Mouse (Mus musculus): ENCODE measurements at regions not wholly inside any gene's neighbourhood (a gene's known extent, or its start where the extent isn't known, plus 50 kb on each side); places are given as distances from the start of the nearest gene placed in this dataset.

DNA sequence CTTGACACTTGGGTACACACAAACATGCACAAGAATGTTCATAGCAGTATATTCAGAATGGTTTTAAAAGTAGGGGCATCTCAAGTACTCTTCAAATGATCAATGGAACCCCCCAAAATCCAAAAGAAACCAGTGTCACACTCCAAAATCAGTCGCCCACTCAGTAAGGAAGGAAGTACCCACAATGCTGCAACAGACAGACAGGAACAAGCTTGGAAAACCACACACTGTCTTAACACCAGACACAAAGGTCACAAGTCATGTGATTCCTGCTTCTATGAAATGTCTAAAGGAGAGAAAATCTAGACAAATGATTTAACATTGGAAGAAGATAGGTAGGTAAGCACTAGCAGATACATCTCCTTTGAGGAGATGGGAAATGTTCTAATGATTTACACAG is 346.9 kb downstream of the Sox4 start:
- H3K9me3 ChIP-seq (ENCODE audit: low read length) = no peaks in the 10 kb centered on the region
- ATAC-seq = no peak
- no peak overlapping the region for H3K27ac ChIP-seq
- no peaks in the 10 kb centered on the region for H3K4me1 ChIP-seq (ENCODE audit: insufficient read depth, low read length)
- TF ChIP-seq CTCF (IDR thresholded peaks at IDR 0.05; ENCODE audit: low read depth) = no peak
- no peaks in the 10 kb centered on the region for H3K27me3 ChIP-seq (ENCODE audit: insufficient read depth, low read length)
- no peak overlapping the region for H3K9ac ChIP-seq (replicated peaks; ENCODE audit: low read length)
- WGBS = 98% methylated on average over 1 of the region's 1 CpGs
- H3K4me3 ChIP-seq (ENCODE audit: low read length) = no peak overlapping the region
- no peak for DNase-seq (ENCODE audit: low spot score)
- H3K4me2 ChIP-seq (ENCODE audit: low read depth, low read length) = no peak overlapping the region
- H3K36me3 ChIP-seq (ENCODE audit: insufficient read depth, low read length) = no peaks in the 10 kb centered on the region

DNA sequence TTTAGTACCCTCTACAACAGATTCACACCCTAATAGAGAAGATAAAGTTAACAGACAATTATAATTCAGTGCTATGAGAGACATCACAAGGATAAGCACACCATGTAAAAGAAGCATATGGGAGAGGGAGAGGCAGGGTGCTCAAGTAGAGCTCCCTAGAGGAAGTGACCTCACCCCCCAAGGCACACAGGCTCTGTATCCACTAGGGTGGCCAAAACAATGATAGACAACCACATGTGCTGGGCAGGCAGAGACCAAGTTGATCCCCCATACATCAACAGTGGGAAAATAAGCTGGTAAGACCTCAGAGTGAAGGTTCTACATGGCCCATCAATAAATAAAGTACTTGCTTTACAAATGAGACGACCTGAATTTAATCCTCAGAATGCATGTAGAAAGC is 347.7 kb downstream of the Sox4 start:
- Histone ChIP-seq H3K4me3 (ENCODE audit: low read length) (no peak overlapping the region), H3K4me1 (ENCODE audit: insufficient read depth, low read length) (no peaks in the 10 kb centered on the region), H3K4me2 (ENCODE audit: low read depth, low read length) (no peak overlapping the region), H3K27me3 (ENCODE audit: insufficient read depth, low read length) (no peaks in the 10 kb centered on the region), H3K27ac (no peak overlapping the region), H3K9ac (replicated peaks; ENCODE audit: low read length) (no peak overlapping the region), H3K9me3 (ENCODE audit: low read length) (no peaks in the 10 kb centered on the region), H3K36me3 (ENCODE audit: insufficient read depth, low read length) (no peaks in the 10 kb centered on the region)
- WGBS = 72% methylated on average over 1 of the region's 1 CpGs
- ATAC-seq (no peak), DNase-seq (ENCODE audit: low spot score) (no peak)
- TF ChIP-seq CTCF (IDR thresholded peaks at IDR 0.05; ENCODE audit: low read depth) = no peak

DNA sequence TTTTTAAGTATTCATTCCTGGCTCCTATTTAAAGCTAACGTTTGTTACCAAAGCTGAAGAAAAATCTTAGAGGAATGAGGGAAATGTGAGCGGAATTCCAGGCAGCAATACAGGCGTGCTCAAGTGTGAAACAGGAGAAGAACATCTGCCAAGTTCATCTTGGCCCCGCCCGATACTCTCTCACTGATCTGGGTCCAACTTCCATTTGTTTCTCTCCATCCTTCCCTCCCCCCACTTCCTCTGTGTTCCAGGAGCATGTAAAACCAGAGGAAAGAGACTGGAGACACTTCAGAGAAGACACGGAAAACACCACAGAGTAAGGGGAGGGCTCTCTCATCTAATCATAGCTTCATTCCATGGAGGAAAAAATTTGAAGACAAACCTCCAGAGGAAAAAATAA is 346.7 kb downstream of the Gm11361 start:
- H3K27me3 ChIP-seq (ENCODE audit: insufficient read depth, low read length) = no peaks in the 10 kb centered on the region
- H3K9me3 ChIP-seq (ENCODE audit: low read length) = no peaks in the 10 kb centered on the region
- no peak overlapping the region for H3K4me3 ChIP-seq (ENCODE audit: low read length)
- H3K4me2 ChIP-seq (ENCODE audit: low read depth, low read length) = no peak overlapping the region
- H3K9ac ChIP-seq (replicated peaks; ENCODE audit: low read length) = no peak overlapping the region
- no peak overlapping the region for H3K27ac ChIP-seq
- 50% methylated on average over 6 of the region's 6 CpGs for WGBS
- DNase-seq (ENCODE audit: low spot score) (no peak), ATAC-seq (no peak)
- no peak for TF ChIP-seq CTCF (IDR thresholded peaks at IDR 0.05; ENCODE audit: low read depth)
- no peaks in the 10 kb centered on the region for H3K4me1 ChIP-seq (ENCODE audit: insufficient read depth, low read length)
- H3K36me3 ChIP-seq (ENCODE audit: insufficient read depth, low read length) = no peaks in the 10 kb centered on the region

DNA sequence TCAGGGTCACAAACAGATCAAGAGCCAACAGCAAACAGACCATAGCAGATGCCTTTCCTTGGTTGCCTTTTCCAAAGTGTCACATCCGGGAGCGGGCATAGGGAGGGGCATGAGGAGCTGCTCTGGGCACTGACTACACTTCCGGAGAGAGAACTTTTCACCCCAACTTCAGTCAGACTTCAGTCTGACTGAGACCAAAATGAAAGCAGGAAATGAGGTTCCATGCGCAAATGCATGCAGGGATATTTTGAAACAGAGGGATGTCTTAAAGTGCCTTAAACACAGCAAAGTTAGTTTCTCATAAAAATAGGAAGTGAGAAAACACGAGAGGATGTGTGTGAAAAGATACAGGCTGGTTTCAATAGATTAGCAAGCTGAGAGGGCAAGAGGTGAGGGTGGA is 343.5 kb downstream of the Gm11361 start:
- no peak for ATAC-seq

DNA sequence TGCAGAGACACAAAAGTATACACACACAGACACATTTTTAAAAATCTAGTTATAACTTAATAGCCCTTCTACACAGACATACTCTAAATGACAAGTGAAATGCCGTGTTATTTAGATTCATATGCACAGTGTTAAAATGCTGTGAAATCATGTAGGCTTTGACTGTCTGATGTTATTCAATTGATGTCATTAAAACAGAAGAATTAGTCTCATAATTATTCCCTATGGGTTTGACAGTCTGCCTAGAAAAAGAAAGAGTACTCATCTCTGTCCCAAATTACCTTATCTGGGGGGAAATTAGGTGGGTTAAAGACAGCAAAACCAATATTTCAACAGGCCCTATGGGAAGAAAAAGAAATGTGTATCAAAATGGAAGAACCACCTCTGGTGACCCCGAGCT is 339.0 kb downstream of the Gm11361 start:
- DNase-seq (ENCODE audit: low spot score) = no peak
- Histone ChIP-seq H3K4me1 (ENCODE audit: insufficient read depth, low read length) (no peaks in the 10 kb centered on the region), H3K36me3 (ENCODE audit: insufficient read depth, low read length) (no peaks in the 10 kb centered on the region), H3K27ac (no peak overlapping the region), H3K4me3 (ENCODE audit: low read length) (no peak overlapping the region), H3K9me3 (ENCODE audit: low read length) (no peaks in the 10 kb centered on the region), H3K9ac (replicated peaks; ENCODE audit: low read length) (no peak overlapping the region), H3K27me3 (ENCODE audit: insufficient read depth, low read length) (no peaks in the 10 kb centered on the region), H3K4me2 (ENCODE audit: low read depth, low read length) (no peak overlapping the region)
- no peak for ATAC-seq
- 74% methylated on average over 2 of the region's 2 CpGs for WGBS
- no peak for TF ChIP-seq CTCF (IDR thresholded peaks at IDR 0.05; ENCODE audit: low read depth)

More for the DNA sequence above, 343.5 kb downstream of the Gm11361 start:
- TF ChIP-seq CTCF (IDR thresholded peaks at IDR 0.05; ENCODE audit: low read depth) = no peak
- H3K36me3 ChIP-seq (ENCODE audit: insufficient read depth, low read length) = no peaks in the 10 kb centered on the region
- no peak overlapping the region for H3K9ac ChIP-seq (replicated peaks; ENCODE audit: low read length)
- no peak overlapping the region for H3K27ac ChIP-seq
- H3K4me1 ChIP-seq (ENCODE audit: insufficient read depth, low read length) = no peaks in the 10 kb centered on the region
- 73% methylated on average over 5 of the region's 5 CpGs for WGBS
- H3K9me3 ChIP-seq (ENCODE audit: low read length) = no peaks in the 10 kb centered on the region
- no peak for DNase-seq (ENCODE audit: low spot score)
- no peak overlapping the region for H3K4me2 ChIP-seq (ENCODE audit: low read depth, low read length)
- H3K27me3 ChIP-seq (ENCODE audit: insufficient read depth, low read length) = no peaks in the 10 kb centered on the region
- H3K4me3 ChIP-seq (ENCODE audit: low read length) = no peak overlapping the region

DNA sequence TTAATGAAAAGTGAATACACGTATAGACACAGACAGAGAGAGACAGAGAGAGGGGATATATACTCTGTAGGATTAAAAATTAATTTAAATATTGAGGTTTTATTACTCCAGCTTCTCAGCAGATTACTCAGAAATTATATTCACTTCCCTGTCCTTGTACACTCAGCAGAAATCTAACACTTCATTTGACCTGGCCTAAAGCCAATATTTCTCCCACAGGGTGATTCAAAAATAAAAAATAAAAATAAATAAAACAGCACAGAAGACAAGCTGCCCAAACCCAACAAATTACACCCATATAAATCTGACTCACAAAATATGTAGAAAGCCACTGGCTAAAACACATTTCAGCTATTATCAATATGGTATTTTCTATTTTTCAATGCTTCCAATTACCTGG is 334.8 kb downstream of the Gm11361 start:
- WGBS = 64% methylated on average over 1 of the region's 1 CpGs
- no peak for TF ChIP-seq CTCF (IDR thresholded peaks at IDR 0.05; ENCODE audit: low read depth)
- no peak overlapping the region for H3K4me3 ChIP-seq (ENCODE audit: low read length)

GRCm38 (mm10) chr13:28587977-28588376 is 330.6 kb downstream of the Gm11361 start:
- Histone ChIP-seq H3K27ac (no peak overlapping the region), H3K4me1 (ENCODE audit: insufficient read depth, low read length) (no peaks in the 10 kb centered on the region), H3K4me2 (ENCODE audit: low read depth, low read length) (no peak overlapping the region), H3K9me3 (ENCODE audit: low read length) (no peaks in the 10 kb centered on the region), H3K27me3 (ENCODE audit: insufficient read depth, low read length) (no peaks in the 10 kb centered on the region), H3K36me3 (ENCODE audit: insufficient read depth, low read length) (no peaks in the 10 kb centered on the region), H3K4me3 (ENCODE audit: low read length) (no peak overlapping the region), H3K9ac (replicated peaks; ENCODE audit: low read length) (no peak overlapping the region)
- no peak for ATAC-seq
- WGBS = 90% methylated on average over 5 of the region's 5 CpGs
- TF ChIP-seq CTCF (IDR thresholded peaks at IDR 0.05; ENCODE audit: low read depth) = no peak
- no peak for DNase-seq (ENCODE audit: low spot score)

More for the DNA sequence above, 334.8 kb downstream of the Gm11361 start:
- Histone ChIP-seq H3K36me3 (ENCODE audit: insufficient read depth, low read length) (no peaks in the 10 kb centered on the region), H3K27me3 (ENCODE audit: insufficient read depth, low read length) (no peaks in the 10 kb centered on the region), H3K9ac (replicated peaks; ENCODE audit: low read length) (no peak overlapping the region), H3K4me1 (ENCODE audit: insufficient read depth, low read length) (no peaks in the 10 kb centered on the region), H3K27ac (no peak overlapping the region), H3K9me3 (ENCODE audit: low read length) (no peaks in the 10 kb centered on the region), H3K4me2 (ENCODE audit: low read depth, low read length) (no peak overlapping the region)
- no peak for ATAC-seq
- DNase-seq (ENCODE audit: low spot score) = no peak

Data from hindbrain, postnatal 0 days (tissue).